Mouse (Mus musculus) neural tube, embryonic 13.5 days (tissue): Measurements from ENCODE around the gene Prkn. TPM values are rescaled to one million over a fixed set of nuclear protein-coding genes. Genes with fewer than 3 reads are reported as not detected.

Experiments
- ATAC-seq: fragments of 200-750 bp; cut with Nextera tagmentation; 2 replicates; pipeline ENCODE4 v1.8.0; 2017; ENCODE audit warnings: low read depth, mild to moderate bottlenecking, moderate TSS enrichment, moderate library complexity
- H3K27ac ChIP-seq: fragments of 300-500 bp; sonication (generic); replicated peaks from 2 replicates; pipeline ENCODE4 v1.5.1; 2015; ENCODE audit warnings: moderate library complexity, mild to moderate bottlenecking, inconsistent platforms
- H3K27me3 ChIP-seq: fragments of 300-500 bp; sonication (generic); 2 replicates; pipeline ENCODE4 v1.6.1; 2015; ENCODE audit warnings: mild to moderate bottlenecking, inconsistent platforms
- H3K36me3 ChIP-seq: fragments of 300-500 bp; sonication (generic); 2 replicates; pipeline ENCODE4 v1.6.1; 2015; ENCODE audit warnings: mild to moderate bottlenecking, inconsistent platforms
- H3K4me1 ChIP-seq: fragments of 300-500 bp; sonication (generic); replicated peaks from 2 replicates; pipeline ENCODE4 v1.6.1; 2015; ENCODE audit warnings: inconsistent platforms
- H3K4me2 ChIP-seq: fragments of 300-500 bp; sonication (generic); 2 replicates; pipeline ENCODE4 v1.6.1; 2015; ENCODE audit warnings: inconsistent platforms, mild to moderate bottlenecking, moderate library complexity
- H3K4me3 ChIP-seq: fragments of 300-500 bp; sonication (generic); 2 replicates; pipeline ENCODE4 v1.5.1; 2015; ENCODE audit warnings: mild to moderate bottlenecking, inconsistent platforms
- H3K9ac ChIP-seq: fragments of 300-500 bp; sonication (generic); 2 replicates; pipeline ENCODE4 v1.6.1; 2015; ENCODE audit warnings: moderate library complexity, mild to moderate bottlenecking, inconsistent platforms
- H3K9me3 ChIP-seq: fragments of 300-500 bp; sonication (generic); 2 replicates; pipeline ENCODE4 v1.6.1; 2016; ENCODE audit warnings: inconsistent platforms
- WGBS: fragments of 180-500 bp; shearing (Covaris S2); methylation state at CpG from one replicate; pipeline ENCODE4 v1.1.7; 2015; 5-methylcytosine and 5-hydroxymethylcytosine counted together
- polyA plus RNA-seq: library from polyadenylated mRNA; unstranded; fragments of >200 nt; fragmentation: Nextera tagmentation; extraction: Ambion mirVana; gene quantifications from 2 replicates; pipeline ENCODE4 v1.2.1, GENCODE M21; 2015

Prkn gene
- polyA plus RNA-seq, 1 experiment from 2014 or later: 3.6 TPM

- Histone ChIP-seq H3K9me3 (no peaks in the 10 kb centered on the region), H3K27ac (no peak overlapping the region), H3K36me3 (no peaks in the 10 kb centered on the region), H3K27me3 (no peaks in the 10 kb centered on the region), H3K9ac (no peak overlapping the region), H3K4me1 (no peaks in the 10 kb centered on the region), H3K4me3 (no peak overlapping the region), H3K4me2 (no peak overlapping the region)
- WGBS: 84% methylated on average over 7 of the region's 7 CpGs
- ATAC-seq: no peak
Measured at GRCm38 (mm10) chr17:11900300-11900699, 1060.1 kb downstream of the Prkn start.

- H3K9me3 ChIP-seq: no peaks in the 10 kb centered on the region
- no peaks in the 10 kb centered on the region for H3K4me1 ChIP-seq
- H3K27ac ChIP-seq: no peak overlapping the region
Measured at GRCm38 (mm10) chr17:11901731-11902130, 1061.5 kb downstream of the Prkn start.

GRCm38 (mm10) chr17:11903001-11903400 is 1062.8 kb downstream of the Prkn start:
- H3K4me3 ChIP-seq: no peak overlapping the region
- H3K9ac ChIP-seq: no peak overlapping the region
- no peak overlapping the region for H3K27ac ChIP-seq
- WGBS: 50% methylated on average over 6 of the region's 6 CpGs
- H3K4me1 ChIP-seq: no peaks in the 10 kb centered on the region
- H3K27me3 ChIP-seq: no peaks in the 10 kb centered on the region
- ATAC-seq: no peak
- no peak overlapping the region for H3K4me2 ChIP-seq
- no peaks in the 10 kb centered on the region for H3K36me3 ChIP-seq
- no peaks in the 10 kb centered on the region for H3K9me3 ChIP-seq

More at GRCm38 (mm10) chr17:11901731-11902130, 1061.5 kb downstream of the Prkn start:
- H3K4me3 ChIP-seq: no peak overlapping the region
- H3K4me2 ChIP-seq: no peak overlapping the region
- 79% methylated on average over 3 of the region's 3 CpGs for WGBS
- no peaks in the 10 kb centered on the region for H3K27me3 ChIP-seq
- H3K36me3 ChIP-seq: no peaks in the 10 kb centered on the region
- no peak overlapping the region for H3K9ac ChIP-seq
- ATAC-seq: no peak

- peaks cover 4% of the 10 kb centered on the region; the same call in 1 of the 2 replicates for H3K27me3 ChIP-seq
- no peaks in the 10 kb centered on the region for H3K9me3 ChIP-seq
- H3K4me1 ChIP-seq: peaks cover 19% of the 10 kb centered on the region
- no peak overlapping the region for H3K4me3 ChIP-seq
- 70% methylated on average over 8 of the region's 8 CpGs for WGBS
- no peak overlapping the region for H3K9ac ChIP-seq
- no peak for ATAC-seq
- no peak overlapping the region for H3K27ac ChIP-seq
- H3K36me3 ChIP-seq: no peaks in the 10 kb centered on the region
- no peak overlapping the region for H3K4me2 ChIP-seq
Measured at GRCm38 (mm10) chr17:11910668-11911398, 1070.6 kb downstream of the Prkn start.

GRCm38 (mm10) chr17:11912136-11912535 is 1072.0 kb downstream of the Prkn start:
- H3K9me3 ChIP-seq: no peaks in the 10 kb centered on the region
- no peak for ATAC-seq
- no peak overlapping the region for H3K4me3 ChIP-seq
- no peak overlapping the region for H3K27ac ChIP-seq
- H3K27me3 ChIP-seq: peaks cover 4% of the 10 kb centered on the region; the same call in 1 of the 2 replicates
- H3K4me1 ChIP-seq: peaks cover 19% of the 10 kb centered on the region
- H3K4me2 ChIP-seq: no peak overlapping the region
- no peak overlapping the region for H3K9ac ChIP-seq
- H3K36me3 ChIP-seq: no peaks in the 10 kb centered on the region
- 73% methylated on average over 4 of the region's 4 CpGs for WGBS

- ATAC-seq: peak; percentile 68
- peaks cover 22% of the 10 kb centered on the region for H3K4me1 ChIP-seq
- H3K9ac ChIP-seq: peak overlapping the region; percentile 49
- H3K36me3 ChIP-seq: no peaks in the 10 kb centered on the region
- peak overlapping the region; percentile 22 for H3K4me3 ChIP-seq
- H3K4me2 ChIP-seq: peak overlapping the region; percentile 58
- peaks cover 4% of the 10 kb centered on the region; the same call in 1 of the 2 replicates for H3K27me3 ChIP-seq
- H3K27ac ChIP-seq: peak overlapping the region; percentile 81
- 1% methylated on average over 19 of the region's 19 CpGs for WGBS
- no peaks in the 10 kb centered on the region for H3K9me3 ChIP-seq
Measured at GRCm38 (mm10) chr17:11912872-11913365, 1072.7 kb downstream of the Prkn start.

- Histone ChIP-seq H3K4me1 (peaks cover 29% of the 10 kb centered on the region), H3K9ac (no peak overlapping the region), H3K36me3 (no peaks in the 10 kb centered on the region), H3K4me3 (peak overlapping the region; percentile 22; the same call in 1 of the 2 replicates), H3K27ac (0 out of 2 replicates have a peak overlapping the region, but pooled peaks have one; percentile 81), H3K9me3 (no peaks in the 10 kb centered on the region), H3K4me2 (peak overlapping the region; percentile 58), H3K27me3 (peaks cover 4% of the 10 kb centered on the region; the same call in 1 of the 2 replicates)
- 11% methylated on average over 8 of the region's 8 CpGs for WGBS
- no peak for ATAC-seq
Measured at GRCm38 (mm10) chr17:11913620-11914019, 1073.4 kb downstream of the Prkn start.

GRCm38 (mm10) chr17:11914451-11914850 is 1074.3 kb downstream of the Prkn start:
- H3K27me3 ChIP-seq: peaks cover 4% of the 10 kb centered on the region; the same call in 1 of the 2 replicates
- H3K36me3 ChIP-seq: no peaks in the 10 kb centered on the region
- no peak overlapping the region for H3K9ac ChIP-seq
- H3K9me3 ChIP-seq: no peaks in the 10 kb centered on the region
- no peak for ATAC-seq
- H3K4me3 ChIP-seq: no peak overlapping the region
- H3K4me2 ChIP-seq: no peak overlapping the region
- H3K4me1 ChIP-seq: peaks cover 33% of the 10 kb centered on the region
- WGBS: 73% methylated on average over 5 of the region's 5 CpGs
- H3K27ac ChIP-seq: no peak overlapping the region

GRCm38 (mm10) chr17:11918123-11918801 is 1078.1 kb downstream of the Prkn start:
- H3K9me3 ChIP-seq: no peaks in the 10 kb centered on the region
- H3K4me3 ChIP-seq: no peak overlapping the region
- ATAC-seq: peak; percentile 49; the same call in 1 of the 2 replicates
- 0 out of 2 replicates have a peak, but pooled peaks cover 4% of the 10 kb centered on the region for H3K27me3 ChIP-seq
- WGBS: 50% methylated on average over 12 of the region's 12 CpGs
- no peak overlapping the region for H3K9ac ChIP-seq
- H3K4me1 ChIP-seq: peaks cover 23% of the 10 kb centered on the region
- H3K36me3 ChIP-seq: no peaks in the 10 kb centered on the region
- H3K4me2 ChIP-seq: no peak overlapping the region
- peak overlapping the region; percentile 33; the same call in 1 of the 2 replicates for H3K27ac ChIP-seq

GRCm38 (mm10) chr17:11919581-11919980 is 1079.4 kb downstream of the Prkn start:
- no peaks in the 10 kb centered on the region for H3K9me3 ChIP-seq
- H3K27ac ChIP-seq: no peak overlapping the region
- 88% methylated on average over 6 of the region's 6 CpGs for WGBS

GRCm38 (mm10) chr17:11921026-11921425 is 1080.8 kb downstream of the Prkn start:
- no peaks in the 10 kb centered on the region for H3K36me3 ChIP-seq
- H3K27me3 ChIP-seq: no peaks in the 10 kb centered on the region
- H3K27ac ChIP-seq: no peak overlapping the region
- H3K4me2 ChIP-seq: no peak overlapping the region
- H3K4me1 ChIP-seq: peaks cover 14% of the 10 kb centered on the region; the same call in 1 of the 2 replicates
- ATAC-seq: no peak
- 80% methylated on average over 9 of the region's 9 CpGs for WGBS
- no peak overlapping the region for H3K9ac ChIP-seq
- H3K4me3 ChIP-seq: no peak overlapping the region
- H3K9me3 ChIP-seq: no peaks in the 10 kb centered on the region

More at GRCm38 (mm10) chr17:11919581-11919980, 1079.4 kb downstream of the Prkn start:
- no peak overlapping the region for H3K4me2 ChIP-seq
- H3K27me3 ChIP-seq: 0 out of 2 replicates have a peak, but pooled peaks cover under 1% of the 10 kb centered on the region
- no peak overlapping the region for H3K9ac ChIP-seq
- H3K4me3 ChIP-seq: no peak overlapping the region
- no peak for ATAC-seq
- H3K36me3 ChIP-seq: no peaks in the 10 kb centered on the region
- H3K4me1 ChIP-seq: peaks cover 14% of the 10 kb centered on the region; the same call in 1 of the 2 replicates

GRCm38 (mm10) chr17:11923989-11924388 is 1083.8 kb downstream of the Prkn start:
- Histone ChIP-seq H3K9ac (no peak overlapping the region), H3K4me3 (no peak overlapping the region), H3K9me3 (no peaks in the 10 kb centered on the region), H3K4me1 (peaks cover 11% of the 10 kb centered on the region; the same call in 1 of the 2 replicates), H3K27me3 (no peaks in the 10 kb centered on the region), H3K4me2 (no peak overlapping the region), H3K27ac (no peak overlapping the region), H3K36me3 (no peaks in the 10 kb centered on the region)
- no peak for ATAC-seq
- 95% methylated on average over 9 of the region's 9 CpGs for WGBS
